Comparison of ENCODE assay signal across 17 mouse cellular contexts in genomic region chr13:103890038-103890437, GRCm38 (mm10). TPM values are rescaled to one million over a fixed set of nuclear protein-coding genes. Genes with fewer than 3 reads are reported as not detected.
DNase-seq lines count a peak whose midpoint lies in the region; ATAC-seq and TF ChIP-seq lines count a peak whose summit lies in the region.
"Had no signal": no experiment of that assay in that cellular context is flagged by ENCODE, and none has a peak within 500 bp of the region (broad histone marks: within the 10 kb centered on the region; RNA-seq: fewer than 3 reads in every experiment).

No protein-coding gene starts in this region.

- H3K9ac ChIP-seq in neural tube, embryonic 13.5 days, result no peak overlapping the region
- H3K9ac ChIP-seq in neural tube, embryonic 15.5 days (replicated peaks), result no peak overlapping the region
- no peak overlapping the region for H3K9ac ChIP-seq in midbrain, embryonic 15.5 days
- H3K9ac ChIP-seq in liver, postnatal 0 days (replicated peaks), result no peak overlapping the region
- H3K9ac ChIP-seq: embryonic facial prominence, embryonic 15.5 days; heart, embryonic 12.5 days; hindbrain, embryonic 14.5 days had no signal

- no peak for TF ChIP-seq EP300 in liver, postnatal 0 days (IDR thresholded peaks at IDR 0.05; ENCODE audit: low read depth)

- no peak for DNase-seq in liver, postnatal 0 days
- DNase-seq: adrenal gland, postnatal 10 days; cerebellum, adult 18-20 months; cerebellum, adult 9-11 months; cerebellum, postnatal 36 days; gastrocnemius, adult 2 months; gastrocnemius, postnatal 25 days had no signal

- no peak overlapping the region for H3K4me2 ChIP-seq in neural tube, embryonic 13.5 days
- no peak overlapping the region for H3K4me2 ChIP-seq in neural tube, embryonic 15.5 days
- no peak overlapping the region for H3K4me2 ChIP-seq in midbrain, embryonic 15.5 days
- no peak overlapping the region for H3K4me2 ChIP-seq in liver, postnatal 0 days (ENCODE audit: low read depth, low read length)
- H3K4me2 ChIP-seq: embryonic facial prominence, embryonic 15.5 days; heart, embryonic 12.5 days; hindbrain, embryonic 14.5 days had no signal

- no peak for ATAC-seq in megakaryocyte, adult 5-6 weeks (ENCODE audit: poor library complexity, severe bottlenecking)
- ATAC-seq in neural tube, embryonic 13.5 days (ENCODE audit: low read depth), result no peak
- ATAC-seq in neural tube, embryonic 15.5 days (ENCODE audit: low FRiP score), result no peak
- ATAC-seq in midbrain, embryonic 15.5 days (replicated peaks), result 0 out of 2 replicates have a peak, but pooled peaks have one; percentile 69
- no peak for ATAC-seq in liver, postnatal 0 days

- H3K36me3 ChIP-seq in megakaryocyte, embryonic 14.5 days (replicated peaks; ENCODE audit: low read length), result peaks cover 41% of the 10 kb centered on the region
- peaks cover 5% of the 10 kb centered on the region for H3K36me3 ChIP-seq in neural tube, embryonic 13.5 days
- no peaks in the 10 kb centered on the region for H3K36me3 ChIP-seq in neural tube, embryonic 15.5 days
- no peaks in the 10 kb centered on the region for H3K36me3 ChIP-seq in midbrain, embryonic 15.5 days (replicated peaks)
- no peaks in the 10 kb centered on the region for H3K36me3 ChIP-seq in liver, postnatal 0 days (replicated peaks; ENCODE audit: insufficient read depth, low read length)

- no peaks in the 10 kb centered on the region for H3K9me3 ChIP-seq in megakaryocyte, embryonic 14.5 days
- no peaks in the 10 kb centered on the region for H3K9me3 ChIP-seq in neural tube, embryonic 13.5 days
- no peaks in the 10 kb centered on the region for H3K9me3 ChIP-seq in neural tube, embryonic 15.5 days (replicated peaks)
- H3K9me3 ChIP-seq in midbrain, embryonic 15.5 days, result no peaks in the 10 kb centered on the region
- H3K9me3 ChIP-seq in liver, postnatal 0 days (ENCODE audit: low read length), result no peaks in the 10 kb centered on the region
- H3K9me3 ChIP-seq: embryonic facial prominence, embryonic 15.5 days; heart, embryonic 12.5 days; hindbrain, embryonic 10.5 days had no signal

- no peaks in the 10 kb centered on the region for H3K27me3 ChIP-seq in megakaryocyte, embryonic 14.5 days (replicated peaks)
- H3K27me3 ChIP-seq in neural tube, embryonic 13.5 days, result no peaks in the 10 kb centered on the region
- H3K27me3 ChIP-seq in neural tube, embryonic 15.5 days (replicated peaks), result no peaks in the 10 kb centered on the region
- H3K27me3 ChIP-seq in midbrain, embryonic 15.5 days (replicated peaks), result no peaks in the 10 kb centered on the region
- H3K27me3 ChIP-seq in liver, postnatal 0 days (ENCODE audit: insufficient read depth, low read length), result no peaks in the 10 kb centered on the region
- H3K27me3 ChIP-seq: embryonic facial prominence, embryonic 15.5 days; heart, embryonic 12.5 days had no signal

- peak overlapping the region; percentile 38 for H3K4me3 ChIP-seq in megakaryocyte, embryonic 14.5 days (replicated peaks)
- H3K4me3 ChIP-seq in neural tube, embryonic 13.5 days, result no peak overlapping the region
- no peak overlapping the region for H3K4me3 ChIP-seq in neural tube, embryonic 15.5 days (replicated peaks)
- no peak overlapping the region for H3K4me3 ChIP-seq in midbrain, embryonic 15.5 days
- no peak overlapping the region for H3K4me3 ChIP-seq in liver, postnatal 0 days (ENCODE audit: low read depth, low read length)
- H3K4me3 ChIP-seq: embryonic facial prominence, embryonic 15.5 days; erythroblast, embryonic 14.5 days; gastrocnemius, adult 2 months; heart, embryonic 12.5 days; hindbrain, embryonic 10.5 days had no signal

- WGBS in neural tube, embryonic 13.5 days, result 51% methylated on average over 3 of the region's 3 CpGs
- WGBS in neural tube, embryonic 15.5 days, result 45% methylated on average over 3 of the region's 3 CpGs
- WGBS in midbrain, embryonic 15.5 days, result 11% methylated on average over 3 of the region's 3 CpGs
- WGBS in liver, postnatal 0 days (ENCODE audit: insufficient replicate concordance), result 59% methylated on average over 3 of the region's 3 CpGs

- 0 out of 2 replicates have a peak overlapping the region, but pooled peaks have one; percentile 18 for H3K27ac ChIP-seq in neural tube, embryonic 13.5 days (replicated peaks)
- H3K27ac ChIP-seq in neural tube, embryonic 15.5 days (replicated peaks), result no peak overlapping the region
- H3K27ac ChIP-seq in midbrain, embryonic 15.5 days, result 0 out of 2 replicates have a peak overlapping the region, but pooled peaks have one; percentile 21
- H3K27ac ChIP-seq in liver, postnatal 0 days (ENCODE audit: low read depth), result no peak overlapping the region
- H3K27ac ChIP-seq: embryonic facial prominence, embryonic 15.5 days; gastrocnemius, adult 2 months; hindbrain, embryonic 10.5 days; hindbrain, embryonic 14.5 days had no signal

- no peak for TF ChIP-seq CTCF in liver, postnatal 0 days (IDR thresholded peaks at IDR 0.05; ENCODE audit: low read depth)

- H3K4me1 ChIP-seq in megakaryocyte, embryonic 14.5 days, result peaks cover 69% of the 10 kb centered on the region
- peaks cover 24% of the 10 kb centered on the region for H3K4me1 ChIP-seq in neural tube, embryonic 13.5 days (replicated peaks)
- peaks cover 10% of the 10 kb centered on the region for H3K4me1 ChIP-seq in neural tube, embryonic 15.5 days
- H3K4me1 ChIP-seq in midbrain, embryonic 15.5 days, result peaks cover 11% of the 10 kb centered on the region; the same call in 1 of the 2 replicates
- 0 out of 2 replicates have a peak, but pooled peaks cover 6% of the 10 kb centered on the region for H3K4me1 ChIP-seq in liver, postnatal 0 days (ENCODE audit: insufficient read depth)
- H3K4me1 ChIP-seq: embryonic facial prominence, embryonic 15.5 days had no signal

RNA-seq across cellular contexts. Expression of gene Erbin, which starts 30.3 kb away (rescaled TPM):
- 1.3 and 6.6 TPM in 2 replicates for polyA plus RNA-seq in megakaryocyte, embryonic 14.5 days (2012; ENCODE audit: insufficient read depth, low replicate concordance)
- 85.4 and 98.6 TPM in 2 replicates for total RNA-seq in megakaryocyte, adult 5-6 weeks (2015)
- 84.8 and 96.9 TPM in 2 replicates for total RNA-seq in megakaryocyte, adult 5-6 weeks (2017)
- polyA plus RNA-seq in neural tube, embryonic 13.5 days (2015; fragmentation: Nextera tagmentation; extraction: Ambion mirVana), result 10.2 and 11.0 TPM in 2 replicates
- 6.4 and 9.7 TPM in 2 replicates for polyA plus RNA-seq in neural tube, embryonic 15.5 days (2015; fragmentation: Nextera tagmentation; extraction: Ambion mirVana)
- polyA plus RNA-seq in midbrain, embryonic 15.5 days (2015; fragmentation: Nextera tagmentation; extraction: Ambion mirVana), result 7.9 and 8.3 TPM in 2 replicates
- 7.7 and 7.9 TPM in 2 replicates for polyA plus RNA-seq in liver, postnatal 0 days (2015; fragmentation: Nextera tagmentation; extraction: Ambion mirVana)

Comparison
In these comparisons a context has a peak if more than half of its experiments do, and no peak if none do; other contexts are left out.
1. H3K27ac ChIP-seq: peak in neural tube, embryonic 13.5 days (single experiment) and midbrain, embryonic 15.5 days (single experiment); none in neural tube, embryonic 15.5 days (single experiment) and liver, postnatal 0 days (single experiment).